Mouse (Mus musculus): ENCODE data around the gene AV320801.
"Not testable (repeated sequence)": the region's sequence is repeated elsewhere in the genome, so short reads cannot be mapped to it uniquely, and the experiment has no call there.

The AV320801 gene

DNA sequence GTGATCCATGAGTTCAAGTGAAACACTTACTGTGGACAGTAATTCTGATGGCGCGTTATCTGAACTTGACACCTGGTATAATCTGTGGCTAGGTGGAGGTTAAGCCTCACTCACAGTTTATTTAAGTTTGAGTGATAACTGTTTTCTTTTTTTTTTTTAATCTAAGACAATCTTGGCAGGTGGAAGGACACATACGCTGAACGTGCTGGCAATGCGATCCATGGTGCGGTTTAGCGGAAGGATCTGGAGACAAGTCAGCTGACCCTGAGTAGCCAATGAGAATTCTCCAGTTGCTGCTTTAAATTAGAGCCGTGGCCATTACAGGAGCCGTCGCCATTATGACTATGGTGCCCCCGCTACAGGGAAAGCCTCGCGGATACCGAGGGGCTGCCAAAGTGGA is at the start of gene AV320801:
Gene AV320801, plus strand, starts transcription at position 301 of the 400 bp plus-strand sequence.
- DNase-seq (ENCODE audit: low read depth in 1 of 2, low spot score in 2 of 2), result not testable (repeated sequence)

DNA sequence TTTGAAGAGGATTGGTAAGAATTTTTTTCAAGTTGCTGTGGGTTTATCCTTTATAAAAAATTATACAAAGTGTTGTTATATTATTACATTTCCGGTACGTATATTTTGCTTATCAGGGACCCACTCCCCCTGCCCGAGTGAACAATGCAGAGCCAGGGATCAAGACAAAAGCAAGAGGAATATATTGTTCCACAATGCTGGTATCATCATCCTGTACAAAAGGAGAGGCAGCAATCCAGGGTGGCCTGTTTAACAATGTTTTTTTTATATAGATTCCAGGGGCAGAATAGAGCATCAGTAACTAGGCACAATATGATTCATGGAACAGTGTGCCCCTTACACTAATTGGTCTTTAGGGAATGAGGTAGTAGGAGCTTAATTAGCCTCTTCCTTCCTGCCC is 30.2 kb upstream of the AV320801 start:
- DNase-seq (ENCODE audit: low read depth in 1 of 2, low spot score in 2 of 2), result not testable (repeated sequence)

DNA sequence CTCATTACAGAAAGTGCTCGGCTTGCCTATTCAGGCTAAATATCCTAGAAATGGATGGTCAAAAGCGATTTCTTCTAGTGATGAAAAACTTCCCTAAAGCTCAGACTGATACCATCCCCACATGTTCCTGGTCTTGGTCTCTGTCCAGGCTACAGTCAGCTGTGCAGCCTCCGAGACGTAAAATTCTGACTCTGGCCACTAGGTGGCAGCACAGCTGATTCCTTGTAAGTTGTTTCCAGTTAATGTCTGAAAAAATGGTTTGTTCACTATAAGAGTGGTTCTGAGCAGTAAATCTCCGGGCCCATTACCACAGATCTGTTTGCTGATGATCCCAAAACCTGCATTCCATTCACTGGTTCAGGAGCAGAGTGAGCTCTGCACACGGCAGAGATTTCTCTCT is 12.5 kb upstream of the AV320801 start:
- DNase-seq (ENCODE audit: low read depth in 1 of 2, low spot score in 2 of 2), result not testable (repeated sequence)

DNA sequence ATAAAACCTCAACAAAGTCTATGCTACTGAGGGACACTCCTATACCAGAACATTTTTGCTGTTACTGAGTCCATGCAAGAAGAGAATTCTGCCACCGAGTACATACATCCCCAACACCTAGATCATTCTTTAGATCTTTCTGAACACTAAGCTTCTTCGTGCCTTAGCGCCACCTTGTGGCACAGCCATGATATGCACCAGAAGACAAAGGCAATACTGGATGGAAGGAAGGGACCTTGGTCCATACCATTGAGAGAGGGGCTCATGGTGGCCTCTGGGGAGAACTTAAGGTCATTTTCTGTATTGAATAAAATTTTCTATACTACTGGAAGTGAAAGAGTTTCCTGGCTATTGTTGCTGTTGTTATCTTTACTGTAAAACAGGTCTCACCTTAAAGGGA is 11.2 kb upstream of the AV320801 start:
- not testable (repeated sequence) for DNase-seq (ENCODE audit: low read depth in 1 of 2, low spot score in 2 of 2)
